Mouse (Mus musculus) cerebellum, adult 2 months (tissue): ENCODE measurements around the gene Rpia.

Experiments used
- CTCF ChIP-seq: fragments of 200-500 bp; IDR thresholded peaks from 2 replicates; pipeline ENCODE4 v1.5.1; 2011; ENCODE audit warnings: low read depth, mild to moderate bottlenecking, control low read depth, low read length, moderate library complexity, borderline replicate concordance; ENCODE audit not compliant: insufficient read depth
- POLR2A ChIP-seq: fragments of 200-500 bp; IDR thresholded peaks from 2 replicates; pipeline ENCODE4 v1.6.1; 2011; ENCODE audit warnings: low read length, control low read depth, borderline replicate concordance; ENCODE audit not compliant: insufficient read depth

- TF ChIP-seq POLR2A (no peak), CTCF (peak; percentile 36)
Observed at GRCm38 (mm10) chr6:70805820-70806513, 13.9 kb upstream of the Rpia start.
